In the genomic region with DNA sequence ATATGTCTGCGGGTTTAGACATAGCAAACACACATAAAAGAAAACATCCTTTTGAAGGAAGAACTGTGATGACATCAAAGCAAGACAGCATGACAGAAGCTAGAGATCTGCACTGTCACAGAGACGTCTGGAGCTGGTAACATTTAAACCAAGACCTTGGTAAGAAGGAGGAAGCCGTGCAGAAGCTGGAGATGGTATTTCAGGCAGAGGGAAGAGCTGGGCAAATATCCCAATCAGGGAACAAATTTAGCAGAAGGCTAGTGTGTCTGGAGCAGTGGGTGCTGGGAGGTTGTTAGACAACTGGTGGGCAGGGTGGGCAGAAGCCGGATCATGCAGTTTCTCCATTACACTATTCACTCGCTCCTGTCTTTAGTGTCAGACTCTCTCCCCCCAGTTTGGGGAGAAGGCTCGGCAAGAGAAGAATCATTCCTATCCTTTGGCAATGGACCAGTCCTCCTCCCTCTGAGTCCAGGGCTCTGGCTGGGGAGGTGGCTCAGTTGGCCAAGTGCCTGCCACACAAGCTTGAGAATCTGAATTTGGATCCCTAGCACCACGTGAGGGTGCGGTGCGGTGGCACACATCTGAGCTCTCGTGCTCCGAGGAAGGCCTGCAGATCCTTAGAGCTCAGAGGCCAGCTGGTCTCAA, we compare ENCODE assay signal across 12 mouse cellular contexts.
A peak's percentile ranks its signal among the peaks of the same experiment; 100 is the strongest.
DNase-seq lines count a peak whose midpoint lies in the region; ATAC-seq and TF ChIP-seq lines count a peak whose summit lies in the region.
"Had no signal": no experiment of that assay in that cellular context is flagged by ENCODE, and none has a peak within 500 bp of the region (broad histone marks: within the 10 kb centered on the region; RNA-seq: fewer than 3 reads in every experiment).

No protein-coding gene starts in this region.

- peak; percentile 35 for DNase-seq in lung, postnatal 10 days
- DNase-seq in lung, postnatal 0 days (ENCODE audit: low spot score): no peak
- DNase-seq in frontal cortex, postnatal 36 days (ENCODE audit: low spot score in 2 of 2): peak; percentile 48 to 64
- DNase-seq in layer of hippocampus, adult 2 months (ENCODE audit: low spot score in 2 of 2): peak; percentile 12 to 21
- DNase-seq in skeletal muscle tissue, adult 2 months (ENCODE audit: low read depth, low spot score): peak; percentile 72

- no peak overlapping the region for H3K4me3 ChIP-seq in lung, postnatal 0 days (ENCODE audit: low read depth, low read length)
- H3K4me3 ChIP-seq in layer of hippocampus, adult 2 months: no peak overlapping the region
- no peak overlapping the region for H3K4me3 ChIP-seq in hindbrain, embryonic 13.5 days
- H3K4me3 ChIP-seq: heart, embryonic 13.5 days; limb, embryonic 10.5 days had no signal

- no peaks in the 10 kb centered on the region for H3K27me3 ChIP-seq in lung, postnatal 0 days (replicated peaks; ENCODE audit: insufficient read depth, low read length)
- 0 out of 2 replicates have a peak, but pooled peaks cover 6% of the 10 kb centered on the region for H3K27me3 ChIP-seq in hindbrain, embryonic 13.5 days
- H3K27me3 ChIP-seq: CH12.LX had no signal

- TF ChIP-seq CTCF in lung, postnatal 0 days (IDR thresholded peaks at IDR 0.05): no peak
- TF ChIP-seq CTCF in layer of hippocampus, adult 2 months (conservative IDR thresholded peaks at IDR 0.05): no peak

- no peaks in the 10 kb centered on the region for H3K36me3 ChIP-seq in lung, postnatal 0 days (ENCODE audit: insufficient read depth, low read length)
- no peaks in the 10 kb centered on the region for H3K36me3 ChIP-seq in hindbrain, embryonic 13.5 days
- H3K36me3 ChIP-seq: heart, embryonic 13.5 days; limb, embryonic 10.5 days had no signal

- ATAC-seq in lung, postnatal 0 days: no peak
- ATAC-seq in megakaryocyte progenitor cell, adult 5-6 weeks (replicated peaks; ENCODE audit: poor library complexity): no peak
- ATAC-seq in activated CD4-positive, CD25-positive, alpha-beta regulatory T cell, adult 4 months: no peak
- ATAC-seq in hindbrain, embryonic 13.5 days (ENCODE audit: low FRiP score): no peak
- ATAC-seq: intestine, postnatal 0 days had no signal

- WGBS in lung, postnatal 0 days: 54% methylated on average over 11 of the region's 11 CpGs
- 86% methylated on average over 11 of the region's 11 CpGs for WGBS in hindbrain, embryonic 13.5 days

- no peak overlapping the region for H3K9ac ChIP-seq in lung, postnatal 0 days (replicated peaks; ENCODE audit: low read depth)
- no peak overlapping the region for H3K9ac ChIP-seq in hindbrain, embryonic 13.5 days
- H3K9ac ChIP-seq: heart, embryonic 13.5 days had no signal

- H3K4me1 ChIP-seq in lung, postnatal 0 days (ENCODE audit: insufficient read depth, low read depth, low read length): no peaks in the 10 kb centered on the region
- no peaks in the 10 kb centered on the region for H3K4me1 ChIP-seq in hindbrain, embryonic 13.5 days (replicated peaks)
- H3K4me1 ChIP-seq: heart, embryonic 13.5 days; limb, embryonic 10.5 days had no signal

- no peak for TF ChIP-seq EP300 in lung, postnatal 0 days (IDR thresholded peaks at IDR 0.05)

- H3K27ac ChIP-seq in lung, postnatal 0 days (ENCODE audit: low read length): no peak overlapping the region
- peak overlapping the region; percentile 36; the same call in 1 of the 2 replicates for H3K27ac ChIP-seq in layer of hippocampus, adult 2 months
- no peak overlapping the region for H3K27ac ChIP-seq in hindbrain, embryonic 13.5 days
- H3K27ac ChIP-seq: heart, embryonic 13.5 days; limb, embryonic 10.5 days had no signal

- H3K9me3 ChIP-seq in lung, postnatal 0 days (ENCODE audit: low read length): no peaks in the 10 kb centered on the region
- H3K9me3 ChIP-seq in hindbrain, embryonic 13.5 days: no peaks in the 10 kb centered on the region
- H3K9me3 ChIP-seq: heart, embryonic 13.5 days; limb, embryonic 10.5 days had no signal

- H3K4me2 ChIP-seq in lung, postnatal 0 days (replicated peaks; ENCODE audit: low read depth, low read length): no peak overlapping the region
- H3K4me2 ChIP-seq in hindbrain, embryonic 13.5 days: no peak overlapping the region
- H3K4me2 ChIP-seq: heart, embryonic 13.5 days had no signal
